Mouse (Mus musculus) G1E (cell line): ENCODE results near the gene Med13l.

Experiments
- CTCF ChIP-seq: IDR thresholded peaks from 2 replicates; pipeline ENCODE4 v1.5.1; 2012; ENCODE audit warnings: low read depth, low read length, inconsistent platforms, mixed read lengths
- GATA1 ChIP-seq: IDR thresholded peaks from 2 replicates; pipeline ENCODE4 v1.6.1; 2012; ENCODE audit warnings: borderline replicate concordance, low read length, inconsistent platforms, mixed read lengths
- TAL1 ChIP-seq: conservative IDR thresholded peaks from 2 replicates; pipeline ENCODE4 v1.6.1; 2012; ENCODE audit warnings: low read depth, low read length, inconsistent platforms, mixed read lengths

DNA sequence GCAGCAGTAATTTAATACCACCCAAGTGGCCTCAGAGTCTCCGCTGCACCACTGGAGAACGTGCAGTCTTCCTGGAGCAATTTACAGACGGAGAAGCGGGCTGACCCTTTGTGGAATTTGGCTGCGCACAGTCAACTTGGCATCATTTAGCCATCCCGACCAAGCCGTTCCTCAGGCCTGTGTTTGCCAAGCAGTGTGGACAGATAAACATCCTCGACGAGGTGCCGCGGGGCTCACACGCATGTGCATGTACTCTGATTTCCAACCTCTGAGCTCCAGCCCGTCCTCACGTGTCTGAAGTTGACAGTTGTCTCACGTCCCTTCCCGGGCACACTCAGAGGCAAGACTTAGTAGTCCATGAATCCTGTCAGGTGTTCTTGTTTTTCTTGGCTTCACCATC is 166.9 kb downstream of the Med13l start:
- TF ChIP-seq CTCF (no peak), GATA1 (no peak), TAL1 (no peak)
